Mouse (Mus musculus): ENCODE data around the gene Mrpl38. TPM values are rescaled to one million over a fixed set of nuclear protein-coding genes. Genes with fewer than 3 reads are reported as not detected.

Mrpl38 gene
- polyA plus RNA-seq, 1 experiment: 121 TPM

- H3K4me3 ChIP-seq (ENCODE audit: insufficient read depth, poor library complexity, severe bottlenecking): no peak overlapping the region
- no peak for TF ChIP-seq MAX (IDR thresholded peaks at IDR 0.05)
- TF ChIP-seq CTCF (IDR thresholded peaks at IDR 0.05; ENCODE audit: control insufficient read depth, insufficient read depth, insufficient read length): no peak
- TF ChIP-seq MYOG (IDR thresholded peaks at IDR 0.05; ENCODE audit: control insufficient read depth, extremely low read depth, insufficient read length): no peak
- TF ChIP-seq CEBPB (IDR thresholded peaks at IDR 0.05; ENCODE audit: low read depth): no peak
- TF ChIP-seq MYOD1 (IDR thresholded peaks at IDR 0.05; ENCODE audit: control insufficient read depth, insufficient read length, low read depth): no peak
- no peak for TF ChIP-seq USF1 (IDR thresholded peaks at IDR 0.05; ENCODE audit: low read depth)
- no peak for TF ChIP-seq FOSL1 (IDR thresholded peaks at IDR 0.05; ENCODE audit: insufficient read depth, low read length, poor library complexity, severe bottlenecking)
- peaks cover 50% of the 10 kb centered on the region for H3K36me3 ChIP-seq (ENCODE audit: control insufficient read depth, insufficient read depth)
- H3ac ChIP-seq (ENCODE audit: control insufficient read depth, insufficient read length, low read depth): peak overlapping the region; percentile 14
- peaks cover 9% of the 10 kb centered on the region for H3K79me3 ChIP-seq (ENCODE audit: low read depth)
- H3K79me2 ChIP-seq (ENCODE audit: control insufficient read depth, insufficient read depth): peaks cover 33% of the 10 kb centered on the region
- no peaks in the 10 kb centered on the region for H3K27me3 ChIP-seq (ENCODE audit: control insufficient read depth, insufficient read depth, insufficient read length)
These were observed 7.1 kb downstream of the Mrpl38 start for GRCm38 (mm10) chr11:116131349-116132170.

GRCm38 (mm10) chr11:116130488-116131205, 8.0 kb downstream of the Mrpl38 start, which contains the start of gene Trim65:
Trim65 (minus strand) TSS chr11:116131128.
- H3K79me3 ChIP-seq (ENCODE audit: low read depth): peaks cover under 1% of the 10 kb centered on the region
- TF ChIP-seq USF1 (IDR thresholded peaks at IDR 0.05; ENCODE audit: low read depth): no peak
- no peak for TF ChIP-seq FOSL1 (IDR thresholded peaks at IDR 0.05; ENCODE audit: insufficient read depth, low read length, poor library complexity, severe bottlenecking)
- TF ChIP-seq MAX (IDR thresholded peaks at IDR 0.05): peak; percentile 99
- TF ChIP-seq CTCF (IDR thresholded peaks at IDR 0.05; ENCODE audit: control insufficient read depth, insufficient read depth, insufficient read length): peak; percentile 100
- TF ChIP-seq CEBPB (IDR thresholded peaks at IDR 0.05; ENCODE audit: low read depth): no peak
- peak within 1 kb of the TSS; percentile 45 for H3K4me3 ChIP-seq (ENCODE audit: insufficient read depth, poor library complexity, severe bottlenecking)
- no peaks in the 10 kb centered on the region for H3K27me3 ChIP-seq (ENCODE audit: control insufficient read depth, insufficient read depth, insufficient read length)
- H3K36me3 ChIP-seq (ENCODE audit: control insufficient read depth, insufficient read depth): peaks cover 51% of the 10 kb centered on the region
- peak within 1 kb of the TSS; percentile 75 for H3ac ChIP-seq (ENCODE audit: control insufficient read depth, insufficient read length, low read depth)
- peaks cover 24% of the 10 kb centered on the region for H3K79me2 ChIP-seq (ENCODE audit: control insufficient read depth, insufficient read depth)

- Histone ChIP-seq H3K36me3 (ENCODE audit: control insufficient read depth, insufficient read depth) (peaks cover 53% of the 10 kb centered on the region), H3K4me3 (ENCODE audit: insufficient read depth, poor library complexity, severe bottlenecking) (peak overlapping the region; percentile 45), H3K79me3 (ENCODE audit: low read depth) (no peaks in the 10 kb centered on the region), H3K79me2 (ENCODE audit: control insufficient read depth, insufficient read depth) (peaks cover 18% of the 10 kb centered on the region), H3ac (ENCODE audit: control insufficient read depth, insufficient read length, low read depth) (peak overlapping the region; percentile 75), H3K27me3 (ENCODE audit: control insufficient read depth, insufficient read depth, insufficient read length) (no peaks in the 10 kb centered on the region)
- TF ChIP-seq FOSL1 (IDR thresholded peaks at IDR 0.05; ENCODE audit: insufficient read depth, low read length, poor library complexity, severe bottlenecking): no peak
- no peak for TF ChIP-seq MYOD1 (IDR thresholded peaks at IDR 0.05; ENCODE audit: control insufficient read depth, insufficient read length, low read depth)
- no peak for TF ChIP-seq CEBPB (IDR thresholded peaks at IDR 0.05; ENCODE audit: low read depth)
- no peak for TF ChIP-seq CTCF (IDR thresholded peaks at IDR 0.05; ENCODE audit: control insufficient read depth, insufficient read depth, insufficient read length)
- no peak for TF ChIP-seq MYOG (IDR thresholded peaks at IDR 0.05; ENCODE audit: control insufficient read depth, extremely low read depth, insufficient read length)
- no peak for TF ChIP-seq USF1 (IDR thresholded peaks at IDR 0.05; ENCODE audit: low read depth)
- no peak for TF ChIP-seq MAX (IDR thresholded peaks at IDR 0.05)
These were observed 8.6 kb downstream of the Mrpl38 start for GRCm38 (mm10) chr11:116129993-116130487.

GRCm38 (mm10) chr11:116129091-116129790, 9.4 kb downstream of the Mrpl38 start:
- H3K27me3 ChIP-seq (ENCODE audit: control insufficient read depth, insufficient read depth, insufficient read length): no peaks in the 10 kb centered on the region
- peaks cover 18% of the 10 kb centered on the region for H3K79me2 ChIP-seq (ENCODE audit: control insufficient read depth, insufficient read depth)
- no peak overlapping the region for H3ac ChIP-seq (ENCODE audit: control insufficient read depth, insufficient read length, low read depth)
- no peaks in the 10 kb centered on the region for H3K79me3 ChIP-seq (ENCODE audit: low read depth)
- peaks cover 49% of the 10 kb centered on the region for H3K36me3 ChIP-seq (ENCODE audit: control insufficient read depth, insufficient read depth)
- TF ChIP-seq MYOD1 (IDR thresholded peaks at IDR 0.05; ENCODE audit: control insufficient read depth, insufficient read length, low read depth) (no peak), MYOG (IDR thresholded peaks at IDR 0.05; ENCODE audit: control insufficient read depth, extremely low read depth, insufficient read length) (no peak), FOSL1 (IDR thresholded peaks at IDR 0.05; ENCODE audit: insufficient read depth, low read length, poor library complexity, severe bottlenecking) (no peak), CEBPB (IDR thresholded peaks at IDR 0.05; ENCODE audit: low read depth) (no peak), MAX (IDR thresholded peaks at IDR 0.05) (no peak), USF1 (IDR thresholded peaks at IDR 0.05; ENCODE audit: low read depth) (no peak), CTCF (IDR thresholded peaks at IDR 0.05; ENCODE audit: control insufficient read depth, insufficient read depth, insufficient read length) (no peak)
- H3K4me3 ChIP-seq (ENCODE audit: insufficient read depth, poor library complexity, severe bottlenecking): peak overlapping the region; percentile 11

- peaks cover 18% of the 10 kb centered on the region for H3K79me2 ChIP-seq (ENCODE audit: control insufficient read depth, insufficient read depth)
- no peak overlapping the region for H3ac ChIP-seq (ENCODE audit: control insufficient read depth, insufficient read length, low read depth)
- no peak overlapping the region for H3K4me3 ChIP-seq (ENCODE audit: insufficient read depth, poor library complexity, severe bottlenecking)
- TF ChIP-seq MYOD1 (IDR thresholded peaks at IDR 0.05; ENCODE audit: control insufficient read depth, insufficient read length, low read depth) (no peak), FOSL1 (IDR thresholded peaks at IDR 0.05; ENCODE audit: insufficient read depth, low read length, poor library complexity, severe bottlenecking) (no peak), CEBPB (IDR thresholded peaks at IDR 0.05; ENCODE audit: low read depth) (no peak), MYOG (IDR thresholded peaks at IDR 0.05; ENCODE audit: control insufficient read depth, extremely low read depth, insufficient read length) (no peak), USF1 (IDR thresholded peaks at IDR 0.05; ENCODE audit: low read depth) (no peak), CTCF (IDR thresholded peaks at IDR 0.05; ENCODE audit: control insufficient read depth, insufficient read depth, insufficient read length) (no peak), MAX (IDR thresholded peaks at IDR 0.05) (no peak)
- H3K79me3 ChIP-seq (ENCODE audit: low read depth): no peaks in the 10 kb centered on the region
- H3K27me3 ChIP-seq (ENCODE audit: control insufficient read depth, insufficient read depth, insufficient read length): no peaks in the 10 kb centered on the region
- peaks cover 41% of the 10 kb centered on the region for H3K36me3 ChIP-seq (ENCODE audit: control insufficient read depth, insufficient read depth)
These were observed 10.7 kb downstream of the Mrpl38 start for GRCm38 (mm10) chr11:116127986-116128385.
